Mouse (Mus musculus) hindbrain, embryonic 13.5 days (tissue): ENCODE results near the gene Tenm3. TPM values are rescaled to one million over a fixed set of nuclear protein-coding genes. Genes with fewer than 3 reads are reported as not detected.

Experiments
- ATAC-seq: fragments of 200-750 bp; cut with Nextera tagmentation; 2 replicates; pipeline ENCODE4 v1.8.0; 2017; ENCODE audit warnings: moderate TSS enrichment; ENCODE audit not compliant: low FRiP score
- H3K27ac ChIP-seq: fragments of 300-500 bp; sonication (generic); 2 replicates; pipeline ENCODE4 v1.5.1; 2015; ENCODE audit warnings: inconsistent platforms, mild to moderate bottlenecking, moderate library complexity
- H3K27me3 ChIP-seq: fragments of 300-500 bp; sonication (generic); 2 replicates; pipeline ENCODE4 v1.6.1; 2015; ENCODE audit warnings: mild to moderate bottlenecking, inconsistent platforms
- H3K36me3 ChIP-seq: fragments of 300-500 bp; sonication (generic); 2 replicates; pipeline ENCODE4 v1.6.1; 2015; ENCODE audit warnings: mild to moderate bottlenecking, inconsistent platforms
- H3K4me1 ChIP-seq: fragments of 300-500 bp; sonication (generic); replicated peaks from 2 replicates; pipeline ENCODE4 v1.6.1; 2015; ENCODE audit warnings: inconsistent platforms
- H3K4me2 ChIP-seq: fragments of 300-500 bp; sonication (generic); 2 replicates; pipeline ENCODE4 v1.6.1; 2015; ENCODE audit warnings: inconsistent platforms, mild to moderate bottlenecking, moderate library complexity
- H3K4me3 ChIP-seq: fragments of 300-500 bp; sonication (generic); 2 replicates; pipeline ENCODE4 v1.5.1; 2015; ENCODE audit warnings: mild to moderate bottlenecking, inconsistent platforms
- H3K9ac ChIP-seq: fragments of 300-500 bp; sonication (generic); 2 replicates; pipeline ENCODE4 v1.6.1; 2015; ENCODE audit warnings: mild to moderate bottlenecking, inconsistent platforms
- H3K9me3 ChIP-seq: fragments of 300-500 bp; sonication (generic); 2 replicates; pipeline ENCODE4 v1.6.1; 2016; ENCODE audit warnings: inconsistent platforms
- WGBS: fragments of 180-500 bp; shearing (Covaris S2); methylation state at CpG from one replicate; pipeline ENCODE4 v1.1.7; 2015; 5-methylcytosine and 5-hydroxymethylcytosine counted together
- polyA plus RNA-seq: library from polyadenylated mRNA; unstranded; fragments of >200 nt; fragmentation: Nextera tagmentation; extraction: Ambion mirVana; gene quantifications from 2 replicates; pipeline ENCODE4 v1.2.1, GENCODE M21; 2015

Tenm3 gene
- polyA plus RNA-seq, 1 experiment from 2014 or later: 35.7 TPM

DNA sequence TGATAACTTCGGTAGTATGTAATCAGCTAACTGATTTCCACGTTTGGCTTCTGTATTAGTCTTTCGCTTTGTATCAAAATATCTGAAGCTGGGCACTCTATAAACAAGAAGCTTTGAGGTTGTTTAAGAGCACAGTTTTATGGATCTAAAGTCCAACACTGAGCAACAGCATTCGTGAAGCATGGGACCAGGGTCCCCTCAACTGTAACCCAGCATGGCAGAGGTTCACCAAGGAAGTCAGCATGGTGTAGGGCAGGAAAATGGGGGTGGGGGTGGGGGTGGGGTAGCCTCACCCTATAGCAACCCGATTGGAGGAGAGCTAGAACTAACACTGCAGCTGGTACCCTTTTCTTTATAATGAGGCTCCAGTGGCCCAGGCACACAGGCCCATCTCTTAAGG is 206.8 kb downstream of the Tenm3 start:
- Histone ChIP-seq H3K4me2 (no peak overlapping the region), H3K36me3 (no peaks in the 10 kb centered on the region), H3K9ac (no peak overlapping the region), H3K9me3 (no peaks in the 10 kb centered on the region), H3K4me1 (peaks cover 6% of the 10 kb centered on the region), H3K27ac (no peak overlapping the region), H3K4me3 (no peak overlapping the region), H3K27me3 (no peaks in the 10 kb centered on the region)
- ATAC-seq: no peak
- WGBS: 86% methylated on average over 5 of the region's 5 CpGs

DNA sequence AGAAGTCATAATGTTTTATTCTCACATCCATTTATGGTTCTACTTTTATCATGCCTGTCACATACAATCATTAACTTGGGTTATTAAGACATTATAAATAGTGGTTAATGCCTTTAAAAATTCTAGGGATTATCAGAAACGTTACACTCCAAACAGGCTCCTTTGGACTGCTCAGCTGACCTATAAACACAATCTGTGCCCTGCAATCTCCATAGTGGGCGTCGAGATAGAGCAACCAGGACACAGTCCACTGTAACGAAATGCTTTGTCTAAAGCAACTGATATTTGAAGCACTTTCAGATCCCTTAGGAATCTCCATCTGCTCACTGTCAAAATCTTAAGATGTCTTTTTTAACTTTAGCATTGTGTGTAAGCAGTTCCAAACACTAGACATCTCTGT is 207.9 kb downstream of the Tenm3 start:
- WGBS: 66% methylated on average over 4 of the region's 4 CpGs

GRCm38 (mm10) chr8:48633426-48633825 is 210.3 kb downstream of the Tenm3 start:
- Histone ChIP-seq H3K36me3 (no peaks in the 10 kb centered on the region), H3K27ac (no peak overlapping the region), H3K4me1 (peaks cover 4% of the 10 kb centered on the region), H3K4me3 (no peak overlapping the region), H3K9ac (no peak overlapping the region), H3K27me3 (no peaks in the 10 kb centered on the region), H3K4me2 (no peak overlapping the region), H3K9me3 (no peaks in the 10 kb centered on the region)
- no peak for ATAC-seq
- 85% methylated on average over 8 of the region's 8 CpGs for WGBS

More for the DNA sequence above, 207.9 kb downstream of the Tenm3 start:
- Histone ChIP-seq H3K27me3 (no peaks in the 10 kb centered on the region), H3K4me3 (no peak overlapping the region), H3K27ac (no peak overlapping the region), H3K4me1 (peaks cover 6% of the 10 kb centered on the region), H3K36me3 (no peaks in the 10 kb centered on the region), H3K9me3 (no peaks in the 10 kb centered on the region), H3K4me2 (no peak overlapping the region), H3K9ac (no peak overlapping the region)
- no peak for ATAC-seq

DNA sequence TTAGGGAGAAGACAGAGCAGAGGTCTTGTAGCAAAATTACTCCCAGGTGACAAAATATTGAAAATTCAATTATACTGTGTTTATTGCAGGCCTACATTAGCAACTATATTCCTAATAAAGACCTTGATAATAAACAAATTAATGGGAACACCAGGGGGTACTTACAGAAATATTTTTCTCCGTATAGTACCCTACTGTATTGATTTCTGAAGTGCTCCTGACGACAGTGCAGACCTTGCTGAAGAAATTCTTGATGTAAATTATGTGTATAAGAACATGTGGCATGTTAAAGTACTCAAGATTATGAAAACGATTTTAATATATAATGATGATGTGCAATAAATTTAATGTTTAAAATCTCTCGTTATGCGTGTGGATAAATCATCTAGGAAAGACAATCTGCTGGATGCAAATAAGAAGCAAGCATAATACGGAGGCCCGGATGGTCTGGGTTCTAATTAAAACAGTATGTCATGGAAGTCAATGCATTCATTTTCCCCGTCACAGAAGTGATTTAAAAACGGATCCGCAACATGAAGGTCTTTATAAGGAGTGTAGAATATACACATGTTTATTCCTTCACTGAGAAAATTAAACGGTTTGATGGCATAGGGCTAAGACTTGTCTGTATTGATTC is 221.1 kb downstream of the Tenm3 start:
- Histone ChIP-seq H3K4me3 (no peak overlapping the region), H3K9me3 (no peaks in the 10 kb centered on the region), H3K4me1 (no peaks in the 10 kb centered on the region), H3K9ac (no peak overlapping the region), H3K27me3 (no peaks in the 10 kb centered on the region), H3K27ac (no peak overlapping the region), H3K36me3 (no peaks in the 10 kb centered on the region), H3K4me2 (no peak overlapping the region)
- 73% methylated on average over 11 of the region's 11 CpGs for WGBS
- no peak; the same call in 1 of the 2 replicates for ATAC-seq

- Histone ChIP-seq H3K9ac (no peak overlapping the region), H3K9me3 (no peaks in the 10 kb centered on the region), H3K27ac (no peak overlapping the region), H3K27me3 (no peaks in the 10 kb centered on the region), H3K4me1 (peaks cover 14% of the 10 kb centered on the region), H3K36me3 (no peaks in the 10 kb centered on the region), H3K4me3 (no peak overlapping the region), H3K4me2 (no peak overlapping the region)
- WGBS: 22% methylated on average over 8 of the region's 8 CpGs
- no peak for ATAC-seq
Measured at GRCm38 (mm10) chr8:48615088-48615487, 228.7 kb downstream of the Tenm3 start.

DNA sequence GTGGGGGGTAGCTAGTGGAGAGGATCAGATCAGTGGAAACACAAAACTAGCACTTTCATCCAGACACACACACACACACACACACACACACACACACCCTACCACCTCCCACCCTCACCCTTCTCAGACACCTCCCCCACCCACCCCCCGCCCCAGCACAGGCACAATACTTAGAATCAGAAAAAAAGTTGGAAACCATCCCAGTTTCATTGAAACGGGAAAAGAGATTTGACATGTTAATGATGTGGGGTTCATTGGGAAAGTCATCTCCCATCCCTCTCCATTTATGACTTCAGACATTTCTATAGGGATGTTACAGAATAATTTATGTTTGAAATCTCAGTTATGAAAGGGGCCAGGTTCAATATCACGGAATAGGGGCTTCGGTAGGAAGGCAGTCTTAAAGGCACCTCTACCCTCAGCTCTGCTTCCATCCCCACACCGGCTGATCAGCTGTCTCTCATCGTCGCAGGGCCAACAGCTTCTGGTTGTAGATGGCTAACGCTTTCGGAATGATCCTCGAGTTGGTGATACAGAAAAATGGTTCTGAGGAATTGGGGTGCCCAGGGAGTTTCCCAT is 231.7 kb downstream of the Tenm3 start:
- Histone ChIP-seq H3K4me3 (no peak overlapping the region), H3K9me3 (no peaks in the 10 kb centered on the region), H3K4me2 (no peak overlapping the region), H3K36me3 (no peaks in the 10 kb centered on the region), H3K27ac (no peak overlapping the region), H3K27me3 (no peaks in the 10 kb centered on the region), H3K4me1 (peaks cover 14% of the 10 kb centered on the region), H3K9ac (no peak overlapping the region)
- ATAC-seq: no peak
- 72% methylated on average over 10 of the region's 10 CpGs for WGBS

DNA sequence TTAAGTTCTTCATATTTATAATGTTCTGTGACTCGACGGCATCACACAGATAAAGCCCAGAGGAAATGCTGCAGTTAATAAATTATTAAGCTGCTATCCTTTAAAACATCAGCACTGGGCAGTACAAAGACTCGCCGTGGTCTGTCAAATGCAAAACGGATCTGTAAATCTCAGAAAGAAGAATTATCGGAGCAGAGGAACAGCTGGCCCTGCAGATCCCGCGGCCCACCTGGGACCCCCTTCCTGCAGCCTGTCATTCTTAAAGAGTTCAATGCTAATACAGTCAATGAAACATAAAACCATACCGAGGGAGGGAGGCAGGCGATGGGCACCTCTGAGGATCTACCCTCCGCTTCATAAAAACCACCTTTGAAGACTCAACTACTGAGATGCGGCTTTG is 232.6 kb downstream of the Tenm3 start:
- no peak overlapping the region for H3K4me2 ChIP-seq
- WGBS: 30% methylated on average over 12 of the region's 12 CpGs
- H3K9me3 ChIP-seq: no peaks in the 10 kb centered on the region
- H3K27me3 ChIP-seq: no peaks in the 10 kb centered on the region
- peak; percentile 43; the same call in 1 of the 2 replicates for ATAC-seq
- H3K9ac ChIP-seq: no peak overlapping the region
- peaks cover 14% of the 10 kb centered on the region for H3K4me1 ChIP-seq
- no peak overlapping the region for H3K4me3 ChIP-seq
- H3K27ac ChIP-seq: peak overlapping the region; percentile 36; the same call in 1 of the 2 replicates
- no peaks in the 10 kb centered on the region for H3K36me3 ChIP-seq

GRCm38 (mm10) chr8:48610316-48610715 is 233.4 kb downstream of the Tenm3 start:
- H3K27ac ChIP-seq: 0 out of 2 replicates have a peak overlapping the region, but pooled peaks have one; percentile 36
- 56% methylated on average over 6 of the region's 6 CpGs for WGBS

GRCm38 (mm10) chr8:48609684-48610083 is 234.1 kb downstream of the Tenm3 start:
- Histone ChIP-seq H3K9ac (no peak overlapping the region), H3K9me3 (no peaks in the 10 kb centered on the region), H3K4me3 (no peak overlapping the region), H3K36me3 (no peaks in the 10 kb centered on the region), H3K27ac (no peak overlapping the region), H3K4me2 (no peak overlapping the region), H3K4me1 (peaks cover 9% of the 10 kb centered on the region; the same call in 1 of the 2 replicates), H3K27me3 (no peaks in the 10 kb centered on the region)
- no peak for ATAC-seq
- 85% methylated on average over 4 of the region's 4 CpGs for WGBS

More at GRCm38 (mm10) chr8:48610316-48610715, 233.4 kb downstream of the Tenm3 start:
- Histone ChIP-seq H3K9me3 (no peaks in the 10 kb centered on the region), H3K4me1 (peaks cover 14% of the 10 kb centered on the region), H3K4me3 (no peak overlapping the region), H3K9ac (no peak overlapping the region), H3K4me2 (no peak overlapping the region), H3K27me3 (no peaks in the 10 kb centered on the region), H3K36me3 (no peaks in the 10 kb centered on the region)
- ATAC-seq: no peak

DNA sequence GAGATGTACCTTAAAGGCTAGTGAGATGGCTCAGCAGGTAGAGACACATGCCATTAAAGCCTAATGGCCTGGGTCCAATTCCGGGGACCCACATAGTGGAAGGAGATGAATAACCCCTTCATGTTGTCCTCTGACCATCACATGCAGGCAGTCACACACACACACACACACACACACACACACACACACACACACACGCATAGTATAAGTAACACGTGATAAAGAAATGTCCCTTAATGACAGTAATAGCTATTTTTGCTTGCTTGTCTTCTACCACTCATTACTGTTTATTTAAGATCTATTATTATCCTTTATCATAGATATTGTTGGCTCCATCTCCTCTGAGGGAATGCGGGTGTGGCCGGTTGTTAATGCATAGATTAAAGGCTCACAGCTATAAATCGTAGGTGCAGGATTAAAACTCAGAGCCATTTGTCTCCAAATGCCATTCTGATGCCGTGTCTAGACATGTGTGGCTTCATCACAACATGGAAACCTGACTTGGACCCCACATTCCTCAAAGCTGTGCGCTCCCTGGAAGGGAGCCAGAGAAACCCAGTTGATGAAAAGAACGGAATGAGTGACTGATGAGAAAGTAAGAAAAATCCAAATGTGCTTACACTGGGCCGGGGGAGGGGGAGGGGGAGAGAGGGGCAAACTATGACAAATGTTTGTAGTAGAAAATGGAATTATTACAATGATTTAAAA is 239.4 kb downstream of the Tenm3 start:
- H3K9me3 ChIP-seq: no peaks in the 10 kb centered on the region
- H3K27me3 ChIP-seq: no peaks in the 10 kb centered on the region
- H3K4me1 ChIP-seq: peaks cover 8% of the 10 kb centered on the region; the same call in 1 of the 2 replicates
- no peaks in the 10 kb centered on the region for H3K36me3 ChIP-seq
- no peak overlapping the region for H3K4me3 ChIP-seq
- H3K4me2 ChIP-seq: no peak overlapping the region
- H3K9ac ChIP-seq: no peak overlapping the region
- no peak for ATAC-seq
- H3K27ac ChIP-seq: no peak overlapping the region
- WGBS: 86% methylated on average over 10 of the region's 10 CpGs

DNA sequence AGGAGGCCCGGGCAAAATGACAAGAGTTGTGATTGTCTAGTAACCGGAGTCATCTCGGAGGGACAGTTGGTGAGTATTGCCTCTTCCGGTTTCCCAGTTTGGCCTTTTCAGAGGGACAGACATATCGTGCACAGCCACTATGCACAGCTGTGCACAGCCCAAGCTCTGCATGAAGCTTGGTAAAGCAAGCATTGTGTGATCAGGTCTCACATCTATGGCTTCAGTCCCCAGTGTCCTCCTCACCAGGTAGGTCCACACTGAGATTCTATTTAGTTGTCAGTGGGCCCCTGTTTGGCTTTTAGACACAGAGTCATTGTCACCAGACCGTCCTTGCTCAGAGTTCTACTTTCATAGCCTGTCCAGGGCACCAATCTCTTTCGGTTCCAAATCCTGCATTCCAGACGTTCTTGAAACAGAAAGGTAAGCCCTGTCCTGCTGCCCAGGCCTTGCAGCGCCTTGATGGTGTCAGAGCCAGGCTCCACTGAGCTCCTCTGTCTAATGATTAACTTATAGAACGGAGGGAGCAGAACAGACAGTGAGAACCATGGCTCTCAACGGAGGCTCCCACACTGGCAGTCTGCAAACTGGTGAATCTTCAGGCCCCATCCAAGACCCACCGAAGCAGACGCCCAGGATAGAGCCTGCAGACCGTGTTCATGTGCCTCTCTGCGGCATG is 240.4 kb downstream of the Tenm3 start:
- Histone ChIP-seq H3K4me3 (no peak overlapping the region), H3K9me3 (no peaks in the 10 kb centered on the region), H3K4me1 (peaks cover 12% of the 10 kb centered on the region), H3K27me3 (no peaks in the 10 kb centered on the region), H3K27ac (no peak overlapping the region), H3K9ac (no peak overlapping the region), H3K4me2 (no peak overlapping the region), H3K36me3 (no peaks in the 10 kb centered on the region)
- no peak for ATAC-seq
- WGBS: 75% methylated on average over 15 of the region's 15 CpGs

DNA sequence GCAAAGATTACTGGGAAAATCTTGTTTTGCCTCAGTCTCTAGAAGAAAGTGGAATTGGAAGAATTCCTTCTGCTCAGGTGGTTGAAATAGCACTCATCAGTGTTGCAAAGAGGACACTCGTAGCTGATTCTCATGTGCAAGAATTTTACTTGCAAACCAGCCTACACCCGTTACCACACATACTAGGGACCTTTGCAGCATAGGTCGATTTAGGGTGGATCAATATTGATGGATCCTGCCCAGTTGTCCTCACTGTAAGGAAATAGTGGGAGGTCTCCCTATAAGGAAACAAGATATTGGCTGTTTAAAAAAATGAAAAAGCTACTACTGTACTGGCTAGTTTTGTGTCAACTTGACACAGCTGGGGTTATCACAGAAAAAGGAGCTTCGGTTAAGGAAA is 242.1 kb downstream of the Tenm3 start:
- H3K36me3 ChIP-seq: no peaks in the 10 kb centered on the region
- no peak overlapping the region for H3K27ac ChIP-seq
- no peak overlapping the region for H3K4me3 ChIP-seq
- H3K4me1 ChIP-seq: peaks cover 12% of the 10 kb centered on the region
- no peak for ATAC-seq
- H3K27me3 ChIP-seq: no peaks in the 10 kb centered on the region
- H3K9me3 ChIP-seq: no peaks in the 10 kb centered on the region
- 92% methylated on average over 4 of the region's 4 CpGs for WGBS
- H3K4me2 ChIP-seq: no peak overlapping the region
- H3K9ac ChIP-seq: no peak overlapping the region
